Mouse (Mus musculus): Measurements from ENCODE around the gene Oasl1. TPM values are rescaled to one million over a fixed set of nuclear protein-coding genes. Genes with fewer than 3 reads are reported as not detected.

The Oasl1 gene
- polyA plus RNA-seq, 1 experiment = 1.7 TPM

- DNase-seq (ENCODE audit: low spot score) = no peak
These were observed 45.6 kb downstream of the Oasl1 start for GRCm38 (mm10) chr5:114968651-114969050.

- no peak for DNase-seq (ENCODE audit: low spot score)
These were observed 46.0 kb downstream of the Oasl1 start for GRCm38 (mm10) chr5:114969064-114969463.

- no peak for DNase-seq (ENCODE audit: low spot score)
These were observed 46.7 kb downstream of the Oasl1 start for GRCm38 (mm10) chr5:114969609-114970215.

- no peak for DNase-seq (ENCODE audit: low spot score)
These were observed 47.8 kb downstream of the Oasl1 start, which contains the start of gene Hnf1a for GRCm38 (mm10) chr5:114970824-114971227. TSS of gene Hnf1a (minus strand) at chr5:114971094.

- no peak for DNase-seq (ENCODE audit: low spot score)
These were observed 49.2 kb downstream of the Oasl1 start for GRCm38 (mm10) chr5:114972201-114972600.

- no peak for DNase-seq (ENCODE audit: low spot score)
These were observed 50.1 kb downstream of the Oasl1 start for GRCm38 (mm10) chr5:114973131-114973530.

GRCm38 (mm10) chr5:114976935-114977334 lies 53.9 kb downstream of the Oasl1 start:
- no peak for DNase-seq (ENCODE audit: low spot score)

- DNase-seq (ENCODE audit: low spot score) = no peak
These were observed 55.4 kb downstream of the Oasl1 start for GRCm38 (mm10) chr5:114978473-114978872.

- DNase-seq (ENCODE audit: low spot score) = no peak
These were observed 55.8 kb downstream of the Oasl1 start for GRCm38 (mm10) chr5:114978888-114979249.

GRCm38 (mm10) chr5:114979250-114980121 lies 56.4 kb downstream of the Oasl1 start:
- peak; percentile 54 for DNase-seq (ENCODE audit: low spot score)

- no peak for DNase-seq (ENCODE audit: low spot score)
These were observed 57.2 kb downstream of the Oasl1 start for GRCm38 (mm10) chr5:114980122-114980748.

GRCm38 (mm10) chr5:114982001-114982400 lies 59.0 kb downstream of the Oasl1 start:
- no peak for DNase-seq (ENCODE audit: low spot score)

- no peak for DNase-seq (ENCODE audit: low spot score)
These were observed 62.0 kb downstream of the Oasl1 start for GRCm38 (mm10) chr5:114985074-114985473.

Other genes with a start within 250 kb of the Oasl1 start
- 172 and 192 TPM in 2 replicates for gene Gltp, start 232.3 kb upstream of the Oasl1 start, polyA plus RNA-seq (2012; rRNA removed)
- gene Tchp, start 215.5 kb upstream of the Oasl1 start, polyA plus RNA-seq (2012; rRNA removed) = 24.0 and 24.4 TPM in 2 replicates
- 55.6 and 63.2 TPM in 2 replicates for gene Ankrd13a, start 148.6 kb upstream of the Oasl1 start, polyA plus RNA-seq (2012; rRNA removed)
- 37.5 and 46.6 TPM in 2 replicates for gene Git2, start 147.7 kb upstream of the Oasl1 start, polyA plus RNA-seq (2012; rRNA removed)
- 46.2 and 54.9 TPM in 2 replicates for gene 1500011B03Rik, start 99.8 kb upstream of the Oasl1 start, polyA plus RNA-seq (2012; rRNA removed)
- not detected in 2 replicates for gene 4930519G04Rik, start 69.6 kb upstream of the Oasl1 start, polyA plus RNA-seq (2012; rRNA removed)
- 0.01 and 0.04 TPM in 2 replicates for gene Gm9936, start 64.6 kb upstream of the Oasl1 start, polyA plus RNA-seq (2012; rRNA removed)
- 30.2 and 36.0 TPM in 2 replicates for gene Oasl2, start 26.3 kb upstream of the Oasl1 start, polyA plus RNA-seq (2012; rRNA removed)
- gene 2210016L21Rik, start 18.9 kb downstream of the Oasl1 start, polyA plus RNA-seq (2012; rRNA removed) = 36.2 and 37.4 TPM in 2 replicates
- gene Hnf1a, start 47.9 kb downstream of the Oasl1 start, polyA plus RNA-seq (2012; rRNA removed) = 0.06 and 0.09 TPM in 2 replicates
- 62.5 and 63.9 TPM in 2 replicates for gene Sppl3, start 87.9 kb downstream of the Oasl1 start, polyA plus RNA-seq (2012; rRNA removed)
- 0.23 TPM in 1 of 2 replicates, not detected in the other for gene Gm10401, start 175.1 kb downstream of the Oasl1 start, polyA plus RNA-seq (2012; rRNA removed)
- 54.0 and 60.2 TPM in 2 replicates for gene Acads, start 196.1 kb downstream of the Oasl1 start, polyA plus RNA-seq (2012; rRNA removed)
- 24.0 and 27.4 TPM in 2 replicates for gene Unc119b, start 211.7 kb downstream of the Oasl1 start, polyA plus RNA-seq (2012; rRNA removed)
- 82.1 and 95.2 TPM in 2 replicates for gene Mlec, start 234.9 kb downstream of the Oasl1 start, polyA plus RNA-seq (2012; rRNA removed)

Data from urinary bladder, adult 2 months (tissue).